Mouse (Mus musculus): ENCODE measurements at regions not wholly inside any gene's neighbourhood (a gene's known extent, or its start where the extent isn't known, plus 50 kb on each side); places are given as distances from the start of the nearest gene placed in this dataset.

- peak; percentile 57 for DNase-seq
Measured at GRCm38 (mm10) chr2:9691906-9692305, 189.1 kb upstream of the 4930412O13Rik start.

GRCm38 (mm10) chr2:9693351-9693750 lies 187.7 kb upstream of the 4930412O13Rik start:
- DNase-seq = peak; percentile 80

- DNase-seq = peak; percentile 44
Measured at GRCm38 (mm10) chr2:9694178-9694577, 186.9 kb upstream of the 4930412O13Rik start.

GRCm38 (mm10) chr2:9697591-9698345 lies 183.3 kb upstream of the 4930412O13Rik start:
- peak; percentile 11 for DNase-seq

- DNase-seq = no peak
Measured at GRCm38 (mm10) chr2:9704266-9704665, 176.8 kb upstream of the 4930412O13Rik start.

- DNase-seq = no peak
Measured at GRCm38 (mm10) chr2:9709466-9709865, 171.6 kb upstream of the 4930412O13Rik start.

GRCm38 (mm10) chr2:9717904-9718303 lies 163.1 kb upstream of the 4930412O13Rik start:
- DNase-seq = no peak

- DNase-seq = no peak
Measured at GRCm38 (mm10) chr2:9733243-9733642, 147.8 kb upstream of the 4930412O13Rik start.

- DNase-seq = no peak
Measured at GRCm38 (mm10) chr2:9744181-9744580, 136.9 kb upstream of the 4930412O13Rik start.

- DNase-seq = peak; percentile 91
Measured at GRCm38 (mm10) chr2:9749829-9750788, 130.9 kb upstream of the 4930412O13Rik start.

- DNase-seq = no peak
Measured at GRCm38 (mm10) chr2:9753691-9754090, 127.4 kb upstream of the 4930412O13Rik start.

- no peak for DNase-seq
Measured at GRCm38 (mm10) chr2:9754153-9754552, 126.9 kb upstream of the 4930412O13Rik start.

GRCm38 (mm10) chr2:9757770-9758420 lies 123.2 kb upstream of the 4930412O13Rik start:
- no peak for DNase-seq

GRCm38 (mm10) chr2:9758983-9759382 lies 122.1 kb upstream of the 4930412O13Rik start:
- no peak for DNase-seq

GRCm38 (mm10) chr2:9759389-9760104 lies 121.5 kb upstream of the 4930412O13Rik start:
- no peak for DNase-seq

GRCm38 (mm10) chr2:9780159-9780558 lies 100.9 kb upstream of the 4930412O13Rik start:
- DNase-seq = no peak

GRCm38 (mm10) chr2:9782698-9783097 lies 98.4 kb upstream of the 4930412O13Rik start:
- no peak for DNase-seq

GRCm38 (mm10) chr2:9791970-9792369 lies 89.1 kb upstream of the 4930412O13Rik start:
- peak; percentile 65 for DNase-seq

- DNase-seq = no peak
Measured at GRCm38 (mm10) chr2:9792381-9792780, 88.7 kb upstream of the 4930412O13Rik start.

- peak; percentile 24 for DNase-seq
Measured at GRCm38 (mm10) chr2:9795401-9795800, 85.7 kb upstream of the 4930412O13Rik start.

GRCm38 (mm10) chr2:9801484-9801883 lies 79.6 kb upstream of the 4930412O13Rik start:
- peak; percentile 67 for DNase-seq

- DNase-seq = peak; percentile 89
Measured at GRCm38 (mm10) chr2:9804306-9804705, 76.7 kb upstream of the 4930412O13Rik start.

Measured in heart, adult 11 months (tissue).